Mouse (Mus musculus): Measurements from ENCODE around the gene 2010111I01Rik.

DNA sequence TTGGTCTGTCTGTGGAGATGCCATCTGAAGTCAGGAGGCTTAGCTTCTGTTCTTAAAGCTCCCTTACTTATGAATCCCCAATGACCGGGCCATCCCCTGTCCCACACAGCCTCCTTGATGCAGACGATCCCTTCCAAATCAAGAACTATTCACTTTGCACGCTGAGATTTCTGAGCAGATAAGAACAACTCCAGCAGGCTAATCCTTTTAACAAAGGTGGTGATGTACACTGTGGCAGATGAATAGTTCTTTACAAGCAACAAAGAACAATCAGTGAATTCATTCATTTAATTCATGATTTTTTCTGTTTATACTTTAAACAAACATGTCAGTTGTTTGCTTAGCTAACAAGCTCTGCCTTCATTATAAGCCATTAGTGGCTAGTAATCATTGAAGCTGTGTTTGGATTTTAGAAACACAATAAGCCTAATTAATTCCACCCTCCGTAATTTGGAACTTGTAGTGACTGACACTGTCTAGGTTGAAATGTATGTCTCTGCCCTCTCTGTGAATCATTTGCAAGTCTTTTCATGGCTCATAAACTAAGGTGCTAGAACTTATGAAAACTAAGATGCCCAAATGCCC lies 182.0 kb downstream of the 2010111I01Rik start:
- TF ChIP-seq CTCF (IDR thresholded peaks at IDR 0.05; ENCODE audit: control insufficient read depth, insufficient read depth, insufficient replicate concordance, low read depth, low read length), result no peak
- no peak for TF ChIP-seq POLR2A (IDR thresholded peaks at IDR 0.05; ENCODE audit: control insufficient read depth, low read depth, low read length)
